In the genomic region with DNA sequence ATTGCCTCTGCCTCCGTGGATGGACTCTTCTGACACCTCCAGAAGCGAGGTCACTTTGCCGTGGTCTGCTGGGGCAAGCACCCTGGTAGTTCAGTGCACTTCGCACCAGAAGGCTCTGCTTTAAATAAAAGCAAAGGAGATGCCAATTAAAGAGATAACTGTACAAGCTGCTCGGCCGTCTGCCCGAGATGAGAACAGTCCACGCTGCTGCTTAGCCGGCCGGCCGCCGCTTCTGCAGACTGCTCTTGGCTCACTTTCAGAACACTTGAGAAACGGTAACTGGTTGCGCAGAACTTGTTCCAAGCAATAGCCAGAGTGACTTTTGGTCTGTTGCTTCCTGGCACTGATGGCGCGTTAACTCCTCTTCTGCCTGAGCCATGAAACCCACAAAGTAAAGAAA, we compare ENCODE assay signal across 8 mouse cellular contexts.
DNase-seq lines count a peak whose midpoint lies in the region; ATAC-seq and TF ChIP-seq lines count a peak whose summit lies in the region.

No protein-coding gene starts in this region.

- H3K36me3 ChIP-seq in kidney, adult 2 months (ENCODE audit: control insufficient read depth, insufficient read depth, low read length): no peaks in the 10 kb centered on the region
- H3K36me3 ChIP-seq in kidney, embryonic 16.5 days (ENCODE audit: insufficient read depth, low read length): no peaks in the 10 kb centered on the region
- H3K36me3 ChIP-seq in lung, postnatal 0 days (ENCODE audit: insufficient read depth, low read length): no peaks in the 10 kb centered on the region
- no peaks in the 10 kb centered on the region for H3K36me3 ChIP-seq in spleen, adult 2 months (ENCODE audit: control insufficient read depth, insufficient read depth, low read length)

- ATAC-seq in kidney, embryonic 16.5 days (ENCODE audit: low FRiP score, low TSS enrichment): no peak
- ATAC-seq in granulocyte monocyte progenitor cell, adult 5-6 weeks (replicated peaks; ENCODE audit: poor library complexity, severe bottlenecking): peak; percentile 73
- peak; percentile 87 for ATAC-seq in lung, postnatal 0 days
- ATAC-seq in inflammation-experienced regulatory T-cells, adult 6 months: no peak

- H3K9me3 ChIP-seq in kidney, embryonic 16.5 days (ENCODE audit: low read length): no peaks in the 10 kb centered on the region
- no peaks in the 10 kb centered on the region for H3K9me3 ChIP-seq in lung, postnatal 0 days (ENCODE audit: low read length)

- no peak for TF ChIP-seq POLR2A in kidney, adult 2 months (IDR thresholded peaks at IDR 0.05; ENCODE audit: low read depth, low read length)
- no peak for TF ChIP-seq POLR2A in spleen, adult 2 months (IDR thresholded peaks at IDR 0.05; ENCODE audit: low read depth, low read length)

- no peak for TF ChIP-seq CTCF in kidney, adult 2 months (conservative IDR thresholded peaks at IDR 0.05; ENCODE audit: insufficient read depth, insufficient read length, low read depth, low read length)
- TF ChIP-seq CTCF in lung, postnatal 0 days (IDR thresholded peaks at IDR 0.05): no peak
- TF ChIP-seq CTCF in spleen, adult 2 months (IDR thresholded peaks at IDR 0.05; ENCODE audit: extremely low read depth, insufficient read depth, insufficient read length, insufficient replicate concordance): no peak

- 34% methylated on average over 16 of the region's 16 CpGs for WGBS in kidney, adult 2 months
- WGBS in kidney, embryonic 16.5 days: 62% methylated on average over 16 of the region's 16 CpGs
- WGBS in lung, postnatal 0 days: 33% methylated on average over 16 of the region's 16 CpGs
- WGBS in spleen, adult 2 months: 12% methylated on average over 16 of the region's 16 CpGs

- no peak overlapping the region for H3K9ac ChIP-seq in kidney, embryonic 16.5 days (replicated peaks; ENCODE audit: low read length)
- H3K9ac ChIP-seq in lung, postnatal 0 days (replicated peaks; ENCODE audit: low read depth): no peak overlapping the region

- no peaks in the 10 kb centered on the region for H3K27me3 ChIP-seq in kidney, adult 2 months (replicated peaks; ENCODE audit: control insufficient read depth, insufficient read depth, low read length)
- no peaks in the 10 kb centered on the region for H3K27me3 ChIP-seq in kidney, embryonic 16.5 days (ENCODE audit: insufficient read depth, low read length)
- H3K27me3 ChIP-seq in lung, postnatal 0 days (replicated peaks; ENCODE audit: insufficient read depth, low read length): no peaks in the 10 kb centered on the region
- no peaks in the 10 kb centered on the region for H3K27me3 ChIP-seq in spleen, adult 2 months (ENCODE audit: control insufficient read depth, insufficient read depth, low read length)

- no peak overlapping the region for H3K27ac ChIP-seq in kidney, adult 2 months (ENCODE audit: insufficient read depth, low read depth, low read length)
- H3K27ac ChIP-seq in kidney, embryonic 16.5 days (ENCODE audit: low read length): no peak overlapping the region
- H3K27ac ChIP-seq in lung, postnatal 0 days (ENCODE audit: low read length): peak overlapping the region; percentile 11; the same call in 1 of the 2 replicates
- peak overlapping the region; percentile 30; the same call in 1 of the 2 replicates for H3K27ac ChIP-seq in spleen, adult 2 months (ENCODE audit: insufficient read depth, low read length)

- DNase-seq in kidney, adult 2 months: peak; percentile 92
- DNase-seq in brain, adult 2 months (ENCODE audit: low read depth, low spot score): peak; percentile 47
- peak; percentile 77 to 87 for DNase-seq in kidney, postnatal 25 days
- peak; percentile 96 for DNase-seq in lung, postnatal 0 days (ENCODE audit: low spot score)
- peak in 1 of 2 experiments; percentile 29 for DNase-seq in spleen, adult 2 months (ENCODE audit: low read depth in 1 of 2, low spot score in 2 of 2)

- peak overlapping the region; percentile 9; the same call in 1 of the 2 replicates for H3K4me3 ChIP-seq in kidney, adult 2 months (ENCODE audit: insufficient read depth, low read depth, low read length)
- H3K4me3 ChIP-seq in kidney, embryonic 16.5 days (ENCODE audit: low read length): no peak overlapping the region
- no peak overlapping the region; the same call in 1 of the 2 replicates for H3K4me3 ChIP-seq in lung, postnatal 0 days (ENCODE audit: low read depth, low read length)
- peak overlapping the region; percentile 51 for H3K4me3 ChIP-seq in spleen, adult 2 months (ENCODE audit: extremely low read depth, insufficient read depth, insufficient read length)

- no peaks in the 10 kb centered on the region for H3K4me1 ChIP-seq in kidney, adult 2 months (ENCODE audit: control insufficient read depth, insufficient read depth, low read length)
- no peaks in the 10 kb centered on the region for H3K4me1 ChIP-seq in kidney, embryonic 16.5 days (ENCODE audit: insufficient read depth, low read length)
- peaks cover 4% of the 10 kb centered on the region; the same call in 1 of the 2 replicates for H3K4me1 ChIP-seq in lung, postnatal 0 days (ENCODE audit: insufficient read depth, low read depth, low read length)
- peaks cover 23% of the 10 kb centered on the region; the same call in 1 of the 2 replicates for H3K4me1 ChIP-seq in spleen, adult 2 months (ENCODE audit: control insufficient read depth, insufficient read depth, insufficient read length)

- TF ChIP-seq EP300 in lung, postnatal 0 days (IDR thresholded peaks at IDR 0.05): peak; percentile 34; the same call in 1 of the 2 replicates

- no peak overlapping the region; the same call in 1 of the 2 replicates for H3K4me2 ChIP-seq in kidney, embryonic 16.5 days (replicated peaks; ENCODE audit: low read depth, low read length)
- H3K4me2 ChIP-seq in lung, postnatal 0 days (replicated peaks; ENCODE audit: low read depth, low read length): 0 out of 2 replicates have a peak overlapping the region, but pooled peaks have one; percentile 3

Comparison
In these comparisons a context has a peak if more than half of its experiments do, and no peak if none do; other contexts are left out.
1. H3K4me3 ChIP-seq: peak in kidney, adult 2 months (single experiment) and spleen, adult 2 months (single experiment); none in kidney, embryonic 16.5 days (single experiment) and lung, postnatal 0 days (single experiment).
2. H3K27ac ChIP-seq: peak in lung, postnatal 0 days (single experiment) and spleen, adult 2 months (single experiment); none in kidney, adult 2 months (single experiment) and kidney, embryonic 16.5 days (single experiment).
3. ATAC-seq: peak in granulocyte monocyte progenitor cell, adult 5-6 weeks (single experiment) and lung, postnatal 0 days (single experiment); none in kidney, embryonic 16.5 days (single experiment) and inflammation-experienced regulatory T-cells, adult 6 months (single experiment).